Mouse (Mus musculus) embryonic facial prominence, embryonic 15.5 days (tissue): ENCODE data around the gene Syne2. TPM values are rescaled to one million over a fixed set of nuclear protein-coding genes. Genes with fewer than 3 reads are reported as not detected.

Source experiments
- ATAC-seq: fragments of 200-750 bp; cut with Nextera tagmentation; 2 replicates; pipeline ENCODE4 v1.8.0; 2017; ENCODE audit warnings: low read depth, moderate TSS enrichment; ENCODE audit not compliant: insufficient number of reproducible peaks, low FRiP score, low TSS enrichment
- H3K27ac ChIP-seq: fragments of 300-500 bp; sonication (generic); replicated peaks from 2 replicates; pipeline ENCODE4 v1.5.1; 2015; ENCODE audit warnings: mild to moderate bottlenecking, inconsistent platforms
- H3K27me3 ChIP-seq: fragments of 300-500 bp; sonication (generic); 2 replicates; pipeline ENCODE4 v1.6.1; 2015; ENCODE audit warnings: inconsistent platforms
- H3K36me3 ChIP-seq: fragments of 300-500 bp; sonication (generic); 2 replicates; pipeline ENCODE4 v1.6.1; 2015; ENCODE audit warnings: mild to moderate bottlenecking, inconsistent platforms
- H3K4me1 ChIP-seq: fragments of 300-500 bp; sonication (generic); 2 replicates; pipeline ENCODE4 v1.6.1; 2015; ENCODE audit warnings: inconsistent platforms
- H3K4me2 ChIP-seq: fragments of 300-500 bp; sonication (generic); replicated peaks from 2 replicates; pipeline ENCODE4 v1.6.1; 2015; ENCODE audit warnings: mild to moderate bottlenecking, inconsistent platforms
- H3K4me3 ChIP-seq: fragments of 300-500 bp; sonication (generic); replicated peaks from 2 replicates; pipeline ENCODE4 v1.5.1; 2015; ENCODE audit warnings: mild to moderate bottlenecking, inconsistent platforms
- H3K9ac ChIP-seq: fragments of 300-500 bp; sonication (generic); 2 replicates; pipeline ENCODE4 v1.6.1; 2015; ENCODE audit warnings: inconsistent platforms
- H3K9me3 ChIP-seq: fragments of 300-500 bp; sonication (generic); replicated peaks from 2 replicates; pipeline ENCODE4 v1.6.1; 2016; ENCODE audit warnings: inconsistent platforms
- WGBS: fragments of 180-500 bp; shearing (Covaris S2); methylation state at CpG from one replicate; pipeline ENCODE4 v1.1.7; 2015; 5-methylcytosine and 5-hydroxymethylcytosine counted together
- polyA plus RNA-seq: library from polyadenylated mRNA; unstranded; fragments of >200 nt; fragmentation: Nextera tagmentation; extraction: Ambion mirVana; gene quantifications from 2 replicates; pipeline ENCODE4 v1.2.1, GENCODE M21; 2015

Gene Syne2
- polyA plus RNA-seq, 1 experiment from 2014 or later, result 40.8 TPM

DNA sequence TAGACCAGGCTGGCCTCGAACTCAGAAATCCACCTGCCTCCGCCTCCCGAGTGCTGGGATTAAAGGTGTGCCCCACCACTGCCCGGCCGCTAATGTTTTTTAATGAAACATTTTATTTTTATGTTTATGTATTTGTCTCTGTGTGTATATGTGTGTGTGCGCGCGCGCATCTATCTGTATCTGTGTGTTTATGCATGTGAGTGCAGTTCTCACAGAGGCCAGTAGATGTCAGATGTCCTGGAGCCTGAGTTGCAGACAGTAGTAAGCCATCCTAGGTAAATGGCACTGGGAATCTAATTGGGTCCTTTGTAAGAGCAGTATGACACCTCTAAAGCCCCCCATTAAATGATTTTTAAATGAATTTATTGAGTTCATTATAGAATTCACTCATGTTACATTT, 83.8 kb downstream of the Syne2 start:
- Histone ChIP-seq H3K4me2 (no peak overlapping the region), H3K27ac (no peak overlapping the region), H3K36me3 (peaks cover 12% of the 10 kb centered on the region; the same call in 1 of the 2 replicates), H3K9me3 (no peaks in the 10 kb centered on the region), H3K4me3 (no peak overlapping the region), H3K4me1 (no peaks in the 10 kb centered on the region), H3K27me3 (no peaks in the 10 kb centered on the region), H3K9ac (no peak overlapping the region)
- no peak for ATAC-seq
- WGBS, result 98% methylated on average over 9 of the region's 9 CpGs

DNA sequence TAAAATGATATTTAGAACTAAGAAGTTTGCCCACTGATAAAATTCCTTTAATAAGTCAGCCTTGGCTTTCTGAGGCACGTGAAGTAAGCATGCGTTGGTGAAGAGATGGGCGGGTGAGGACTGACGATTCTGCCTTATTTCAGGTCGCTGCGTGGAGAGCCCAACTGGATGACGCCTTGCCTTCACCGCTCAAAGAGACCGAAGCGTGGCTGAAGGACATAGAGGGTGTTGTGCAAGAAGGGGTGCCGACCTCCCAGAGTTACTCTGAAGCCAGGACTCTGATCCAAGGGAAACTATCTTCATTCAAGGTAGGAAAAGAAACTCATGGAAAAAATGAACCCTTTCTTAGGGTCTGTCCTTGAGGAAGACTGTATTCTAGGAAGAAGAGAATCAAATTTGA, 86.1 kb downstream of the Syne2 start:
- Histone ChIP-seq H3K27ac (no peak overlapping the region), H3K9me3 (no peaks in the 10 kb centered on the region), H3K36me3 (peaks cover 8% of the 10 kb centered on the region; the same call in 1 of the 2 replicates), H3K27me3 (no peaks in the 10 kb centered on the region), H3K9ac (no peak overlapping the region), H3K4me2 (no peak overlapping the region), H3K4me3 (no peak overlapping the region), H3K4me1 (no peaks in the 10 kb centered on the region)
- no peak for ATAC-seq
- 94% methylated on average over 11 of the region's 11 CpGs for WGBS

DNA sequence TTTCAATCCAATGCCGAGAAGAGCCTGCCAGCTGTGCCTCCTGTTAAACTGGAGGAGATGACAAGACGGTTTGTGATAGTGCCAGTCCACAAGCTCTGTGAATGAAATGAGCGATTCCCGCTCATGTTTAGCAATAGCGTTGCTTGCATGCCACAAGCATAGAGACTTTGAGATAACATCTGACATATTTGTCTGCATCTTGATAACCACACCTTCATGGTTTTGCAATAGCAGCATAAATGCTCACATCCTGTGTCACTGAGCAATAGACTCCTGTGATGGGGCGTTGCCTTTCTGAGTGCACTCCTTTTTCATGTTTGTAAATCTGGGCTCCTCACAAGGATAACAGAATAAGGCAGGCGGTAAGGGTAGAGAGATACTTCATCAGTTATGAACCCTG, 87.4 kb downstream of the Syne2 start:
- WGBS, result 83% methylated on average over 7 of the region's 7 CpGs
- H3K4me3 ChIP-seq, result no peak overlapping the region
- H3K27me3 ChIP-seq, result no peaks in the 10 kb centered on the region
- H3K9ac ChIP-seq, result no peak overlapping the region
- H3K4me1 ChIP-seq, result no peaks in the 10 kb centered on the region
- H3K9me3 ChIP-seq, result no peaks in the 10 kb centered on the region
- no peak overlapping the region for H3K4me2 ChIP-seq
- peaks cover 6% of the 10 kb centered on the region; the same call in 1 of the 2 replicates for H3K36me3 ChIP-seq
- H3K27ac ChIP-seq, result no peak overlapping the region
- no peak for ATAC-seq

DNA sequence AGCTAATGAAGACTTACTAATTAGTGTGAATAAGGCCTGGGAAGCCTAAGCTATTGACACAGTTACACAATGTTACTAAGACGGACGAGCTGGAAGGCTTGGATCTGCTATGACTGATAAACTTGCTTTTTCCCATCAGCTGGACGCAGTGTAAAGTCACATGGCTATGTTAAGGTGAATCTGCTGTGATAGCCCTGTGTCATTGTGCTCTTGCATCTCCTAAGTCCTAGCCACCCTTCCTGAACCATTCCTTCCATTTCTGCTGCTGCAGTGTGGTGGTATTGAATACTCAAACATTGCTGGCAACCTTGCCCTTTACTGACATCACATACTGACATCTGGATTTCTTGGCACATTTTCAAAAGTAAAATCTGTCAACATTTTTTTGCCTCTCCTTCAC, 90.5 kb downstream of the Syne2 start:
- Histone ChIP-seq H3K27ac (no peak overlapping the region), H3K27me3 (no peaks in the 10 kb centered on the region), H3K36me3 (peaks cover 22% of the 10 kb centered on the region; the same call in 1 of the 2 replicates), H3K4me2 (no peak overlapping the region), H3K4me3 (no peak overlapping the region), H3K9ac (no peak overlapping the region), H3K4me1 (no peaks in the 10 kb centered on the region), H3K9me3 (no peaks in the 10 kb centered on the region)
- 83% methylated on average over 3 of the region's 3 CpGs for WGBS
- ATAC-seq, result no peak

DNA sequence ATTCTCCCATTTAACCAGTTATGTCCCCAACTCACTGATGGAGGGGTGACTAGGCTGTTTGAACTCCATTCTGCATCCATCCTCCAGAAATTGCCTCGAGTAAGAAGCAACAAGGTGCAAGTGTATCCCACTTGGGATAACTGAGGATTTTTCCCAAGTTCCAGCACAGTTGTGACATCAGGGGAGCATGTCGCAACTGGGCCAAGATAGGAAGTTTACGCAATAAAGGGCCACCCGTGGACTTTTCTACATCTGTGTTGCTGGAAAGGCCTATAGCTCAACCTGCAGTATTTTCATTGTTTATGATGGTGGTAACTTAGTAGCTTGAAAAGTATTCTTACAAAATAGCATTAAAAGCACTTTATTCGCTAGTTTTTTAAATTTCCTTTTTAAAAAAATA, 97.8 kb downstream of the Syne2 start:
- Histone ChIP-seq H3K9ac (no peak overlapping the region), H3K27ac (no peak overlapping the region), H3K4me2 (no peak overlapping the region), H3K9me3 (no peaks in the 10 kb centered on the region), H3K36me3 (peaks cover 19% of the 10 kb centered on the region; the same call in 1 of the 2 replicates), H3K27me3 (no peaks in the 10 kb centered on the region), H3K4me1 (no peaks in the 10 kb centered on the region), H3K4me3 (no peak overlapping the region)
- no peak for ATAC-seq
- WGBS, result 82% methylated on average over 5 of the region's 5 CpGs

DNA sequence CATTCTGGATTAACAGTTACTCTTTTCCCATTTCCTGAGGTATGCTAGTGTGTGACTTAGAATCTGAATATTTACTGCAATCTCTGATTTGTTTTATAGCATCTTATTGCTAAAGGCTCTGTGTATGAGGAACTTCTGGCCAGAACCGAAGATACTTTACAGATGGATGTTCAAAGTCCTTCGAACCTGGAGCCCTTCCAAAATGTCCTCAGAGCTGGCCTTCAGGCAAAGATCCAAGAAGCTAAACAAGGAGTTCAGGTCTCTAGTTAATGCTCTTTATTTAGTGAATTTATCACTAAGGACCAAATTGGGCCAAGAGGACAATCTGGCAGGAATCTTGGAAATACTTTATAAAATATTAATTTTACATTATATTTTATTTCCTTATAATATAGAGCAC, 100.5 kb downstream of the Syne2 start:
- Histone ChIP-seq H3K4me2 (no peak overlapping the region), H3K9me3 (no peaks in the 10 kb centered on the region), H3K4me1 (no peaks in the 10 kb centered on the region), H3K27ac (no peak overlapping the region), H3K27me3 (no peaks in the 10 kb centered on the region), H3K4me3 (no peak overlapping the region), H3K36me3 (peaks cover 3% of the 10 kb centered on the region; the same call in 1 of the 2 replicates), H3K9ac (no peak overlapping the region)
- WGBS, result 79% methylated on average over 2 of the region's 2 CpGs
- no peak for ATAC-seq

DNA sequence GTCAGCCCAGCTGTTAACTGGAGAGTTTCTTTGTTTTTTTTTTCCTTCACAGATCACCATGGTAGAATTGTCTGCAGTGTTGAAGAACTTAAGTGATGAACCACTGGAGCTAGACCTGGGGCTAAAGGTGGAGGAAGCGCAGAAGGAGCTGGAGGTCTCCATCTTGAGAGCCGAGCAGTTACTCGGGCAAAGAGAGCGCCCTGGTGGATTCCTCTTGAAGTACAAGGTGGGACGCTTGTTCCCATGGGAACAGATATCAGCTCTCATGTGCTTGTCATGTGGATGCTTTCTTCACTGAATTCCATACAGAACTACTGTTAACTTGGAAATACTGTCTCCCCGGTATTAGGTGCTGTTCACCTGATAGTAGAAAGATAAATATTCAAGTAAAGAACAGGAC, 101.0 kb downstream of the Syne2 start:
- WGBS, result 54% methylated on average over 6 of the region's 6 CpGs

DNA sequence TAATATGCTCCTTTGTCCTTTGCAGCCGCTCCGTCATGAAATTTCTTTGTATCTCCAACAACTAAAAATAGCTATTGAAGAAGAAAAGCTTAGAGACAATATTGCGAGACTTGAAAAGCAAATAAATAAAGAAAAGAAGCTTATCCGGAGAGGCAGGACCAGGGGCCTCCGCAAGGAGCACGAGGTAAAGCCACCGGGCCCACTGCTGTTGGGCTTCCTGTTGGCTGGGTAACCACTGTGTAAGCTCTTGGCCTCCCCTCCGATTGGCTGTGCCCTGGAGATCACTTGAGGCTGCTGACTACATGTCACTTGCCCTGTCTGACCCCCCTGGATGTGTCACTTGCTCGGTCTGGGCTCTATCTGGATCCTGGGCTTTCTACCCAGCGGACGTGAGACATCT, 105.0 kb downstream of the Syne2 start:
- no peaks in the 10 kb centered on the region for H3K4me1 ChIP-seq
- H3K9ac ChIP-seq, result no peak overlapping the region
- WGBS, result 81% methylated on average over 11 of the region's 11 CpGs
- no peaks in the 10 kb centered on the region for H3K27me3 ChIP-seq
- H3K36me3 ChIP-seq, result peaks cover 26% of the 10 kb centered on the region
- H3K4me2 ChIP-seq, result no peak overlapping the region
- no peak overlapping the region for H3K4me3 ChIP-seq
- no peak overlapping the region for H3K27ac ChIP-seq
- ATAC-seq, result no peak
- no peaks in the 10 kb centered on the region for H3K9me3 ChIP-seq

More for the DNA sequence above, 101.0 kb downstream of the Syne2 start:
- Histone ChIP-seq H3K4me3 (no peak overlapping the region), H3K4me2 (no peak overlapping the region), H3K36me3 (peaks cover 4% of the 10 kb centered on the region; the same call in 1 of the 2 replicates), H3K9me3 (no peaks in the 10 kb centered on the region), H3K27me3 (no peaks in the 10 kb centered on the region), H3K4me1 (no peaks in the 10 kb centered on the region), H3K27ac (no peak overlapping the region), H3K9ac (no peak overlapping the region)
- ATAC-seq, result no peak

DNA sequence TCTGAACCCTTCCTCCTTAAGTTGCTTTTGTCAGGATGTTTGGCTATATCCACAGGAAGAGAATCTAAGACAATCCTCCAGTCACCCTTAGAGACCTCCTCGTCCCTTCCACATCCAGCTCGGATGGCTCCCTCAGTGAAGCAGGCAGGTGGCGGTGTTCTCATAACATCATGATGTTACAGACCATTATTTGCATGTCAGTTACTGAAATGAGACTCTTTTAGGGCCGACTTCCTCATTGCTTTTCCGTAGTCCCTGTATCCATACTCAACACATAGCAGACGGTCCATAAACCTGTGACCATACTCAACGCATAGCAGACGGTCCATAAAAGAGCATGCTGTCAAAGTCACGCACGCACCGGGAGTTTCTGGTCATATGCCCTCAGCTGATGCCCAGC, 106.9 kb downstream of the Syne2 start:
- H3K36me3 ChIP-seq, result peaks cover 33% of the 10 kb centered on the region
- H3K9me3 ChIP-seq, result no peaks in the 10 kb centered on the region
- no peak overlapping the region for H3K4me3 ChIP-seq
- H3K9ac ChIP-seq, result no peak overlapping the region
- ATAC-seq, result no peak
- H3K4me2 ChIP-seq, result no peak overlapping the region
- no peaks in the 10 kb centered on the region for H3K27me3 ChIP-seq
- H3K4me1 ChIP-seq, result no peaks in the 10 kb centered on the region
- 90% methylated on average over 11 of the region's 11 CpGs for WGBS
- no peak overlapping the region for H3K27ac ChIP-seq

DNA sequence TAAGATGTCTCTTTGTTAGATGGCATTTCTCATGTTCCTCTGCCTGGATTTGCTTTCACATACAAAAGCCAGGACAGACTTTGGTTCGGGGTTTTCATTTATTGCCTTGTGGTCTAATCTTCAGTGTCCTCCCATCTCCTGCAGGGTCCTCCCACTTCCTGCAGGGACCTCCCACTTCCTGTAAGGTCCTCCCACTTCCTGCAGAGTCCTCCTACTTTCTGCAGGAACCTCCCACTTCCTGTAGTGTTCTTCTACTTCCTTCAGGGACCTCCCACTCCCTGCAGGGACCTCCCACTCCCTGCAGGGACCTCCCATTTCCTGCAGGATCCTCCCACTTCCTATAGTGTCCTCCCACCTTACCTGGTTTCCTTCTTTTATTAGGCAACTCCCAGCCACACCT, 109.7 kb downstream of the Syne2 start:
- WGBS, result 86% methylated on average over 1 of the region's 1 CpGs
- ATAC-seq, result no peak
- H3K36me3 ChIP-seq, result peaks cover 40% of the 10 kb centered on the region

DNA sequence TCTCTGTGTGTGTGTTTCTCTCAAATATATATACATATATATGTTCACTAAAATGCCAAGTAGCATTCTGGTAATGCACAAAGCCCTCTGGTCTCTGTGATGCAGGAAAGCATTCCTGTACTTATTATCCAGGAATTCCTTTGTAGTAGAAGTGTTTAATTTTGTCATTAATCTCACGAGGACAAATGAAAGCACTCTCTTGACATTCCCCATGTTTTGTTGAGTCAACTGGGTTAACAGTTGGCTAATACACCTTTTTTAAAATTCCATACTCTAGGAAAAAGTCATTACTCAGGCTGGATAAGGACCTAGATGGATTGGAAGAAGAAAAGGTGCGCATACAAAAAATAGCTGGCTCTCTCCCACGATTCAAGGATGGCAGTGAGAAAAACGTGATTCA, 115.6 kb downstream of the Syne2 start:
- no peak for ATAC-seq
- WGBS, result 71% methylated on average over 4 of the region's 4 CpGs
- H3K27ac ChIP-seq, result no peak overlapping the region

More for the DNA sequence above, 109.7 kb downstream of the Syne2 start:
- H3K27ac ChIP-seq, result no peak overlapping the region
- no peaks in the 10 kb centered on the region for H3K27me3 ChIP-seq
- H3K4me3 ChIP-seq, result no peak overlapping the region
- H3K4me2 ChIP-seq, result no peak overlapping the region
- no peak overlapping the region for H3K9ac ChIP-seq
- H3K9me3 ChIP-seq, result no peaks in the 10 kb centered on the region
- H3K4me1 ChIP-seq, result no peaks in the 10 kb centered on the region

DNA sequence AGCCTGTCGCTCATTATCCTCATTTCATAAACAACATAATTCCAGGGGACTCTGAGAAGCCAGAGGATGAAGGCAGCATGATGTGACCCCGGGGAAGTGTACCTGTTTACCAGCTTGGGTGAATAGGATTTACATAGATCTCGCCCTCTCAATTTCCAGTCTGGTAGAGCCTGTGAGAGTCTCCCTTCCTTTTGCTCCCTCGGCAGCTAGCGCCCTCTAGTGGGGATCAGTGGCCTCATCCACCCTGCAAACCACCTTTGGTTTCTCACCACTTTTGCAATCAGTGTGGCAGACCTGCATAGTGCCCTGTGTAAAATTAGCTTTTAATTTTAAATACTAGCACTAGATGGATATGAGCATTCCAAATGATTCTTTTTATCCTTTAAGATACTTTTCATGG, 133.4 kb downstream of the Syne2 start:
- ATAC-seq, result no peak
- Histone ChIP-seq H3K4me1 (no peaks in the 10 kb centered on the region), H3K36me3 (peaks cover 9% of the 10 kb centered on the region), H3K9ac (no peak overlapping the region), H3K4me2 (no peak overlapping the region), H3K27me3 (no peaks in the 10 kb centered on the region), H3K9me3 (no peaks in the 10 kb centered on the region), H3K4me3 (no peak overlapping the region), H3K27ac (no peak overlapping the region)
- WGBS, result 62% methylated on average over 5 of the region's 5 CpGs

More for the DNA sequence above, 115.6 kb downstream of the Syne2 start:
- H3K9ac ChIP-seq, result no peak overlapping the region
- no peaks in the 10 kb centered on the region for H3K9me3 ChIP-seq
- no peak overlapping the region for H3K4me3 ChIP-seq
- H3K4me2 ChIP-seq, result no peak overlapping the region
- no peaks in the 10 kb centered on the region for H3K4me1 ChIP-seq
- H3K36me3 ChIP-seq, result peaks cover 21% of the 10 kb centered on the region; the same call in 1 of the 2 replicates
- no peaks in the 10 kb centered on the region for H3K27me3 ChIP-seq
